16 mouse cellular contexts compared by ENCODE assay signal in genomic region chr2:38560296-38561227, GRCm38 (mm10). TPM values are rescaled to one million over a fixed set of nuclear protein-coding genes. Genes with fewer than 3 reads are reported as not detected.
A peak's percentile ranks its signal among the peaks of the same experiment; 100 is the strongest.
DNase-seq lines count a peak whose midpoint lies in the region; ATAC-seq and TF ChIP-seq lines count a peak whose summit lies in the region.
"Had no signal": no experiment of that assay in that cellular context is flagged by ENCODE, and none has a peak within 500 bp of the region (broad histone marks: within the 10 kb centered on the region; RNA-seq: fewer than 3 reads in every experiment).

No protein-coding gene starts in this region.

- H3K36me3 ChIP-seq in forebrain, embryonic 11.5 days (ENCODE audit: control insufficient read depth, insufficient read depth, low read length): no peaks in the 10 kb centered on the region; the same call in 1 of the 2 replicates
- H3K36me3 ChIP-seq in forebrain, postnatal 0 days (ENCODE audit: insufficient read depth): no peaks in the 10 kb centered on the region
- peaks cover 69% of the 10 kb centered on the region for H3K36me3 ChIP-seq in midbrain, embryonic 10.5 days
- H3K36me3 ChIP-seq in midbrain, postnatal 0 days (ENCODE audit: insufficient read depth, low read length): peaks cover 3% of the 10 kb centered on the region; the same call in 1 of the 2 replicates
- H3K36me3 ChIP-seq in hindbrain, embryonic 13.5 days: peaks cover 11% of the 10 kb centered on the region

- no peak overlapping the region; the same call in 1 of the 2 replicates for H3K27ac ChIP-seq in forebrain, embryonic 11.5 days (ENCODE audit: low read depth, low read length)
- H3K27ac ChIP-seq in forebrain, postnatal 0 days (ENCODE audit: low read depth, low read length): no peak overlapping the region
- peak overlapping the region; percentile 74 for H3K27ac ChIP-seq in midbrain, embryonic 10.5 days (replicated peaks)
- no peak overlapping the region for H3K27ac ChIP-seq in midbrain, postnatal 0 days (ENCODE audit: low read depth, low read length)
- H3K27ac ChIP-seq in hindbrain, embryonic 13.5 days: no peak overlapping the region
- H3K27ac ChIP-seq: gastrocnemius, adult 2 months; liver, embryonic 13.5 days had no signal

- ATAC-seq in forebrain, embryonic 11.5 days (replicated peaks; ENCODE audit: low FRiP score): peak; percentile 44
- ATAC-seq in forebrain, postnatal 0 days: no peak
- no peak for ATAC-seq in midbrain, postnatal 0 days (ENCODE audit: low FRiP score)
- 0 out of 2 replicates have a peak, but pooled peaks have one; percentile 29 for ATAC-seq in hindbrain, embryonic 13.5 days (ENCODE audit: low FRiP score)

- 49% methylated on average over 17 of the region's 17 CpGs for WGBS in forebrain, embryonic 11.5 days
- WGBS in forebrain, postnatal 0 days: 44% methylated on average over 17 of the region's 17 CpGs
- 49% methylated on average over 17 of the region's 17 CpGs for WGBS in midbrain, embryonic 10.5 days
- 37% methylated on average over 17 of the region's 17 CpGs for WGBS in midbrain, postnatal 0 days
- WGBS in hindbrain, embryonic 13.5 days: 41% methylated on average over 17 of the region's 17 CpGs

- no peaks in the 10 kb centered on the region for H3K27me3 ChIP-seq in forebrain, embryonic 11.5 days (ENCODE audit: control insufficient read depth, insufficient read depth, low read length)
- H3K27me3 ChIP-seq in forebrain, postnatal 0 days (ENCODE audit: insufficient read depth, low read length): no peaks in the 10 kb centered on the region
- H3K27me3 ChIP-seq in midbrain, embryonic 10.5 days (ENCODE audit: low read depth, poor library complexity, severe bottlenecking): no peaks in the 10 kb centered on the region
- no peaks in the 10 kb centered on the region for H3K27me3 ChIP-seq in midbrain, postnatal 0 days (ENCODE audit: insufficient read depth, low read length)
- no peaks in the 10 kb centered on the region for H3K27me3 ChIP-seq in hindbrain, embryonic 13.5 days
- H3K27me3 ChIP-seq: liver, embryonic 13.5 days had no signal

- H3K4me3 ChIP-seq in forebrain, embryonic 11.5 days (ENCODE audit: low read depth, low read length): no peak overlapping the region
- no peak overlapping the region for H3K4me3 ChIP-seq in forebrain, postnatal 0 days (ENCODE audit: low read depth, low read length)
- H3K4me3 ChIP-seq in midbrain, embryonic 10.5 days: no peak overlapping the region
- no peak overlapping the region for H3K4me3 ChIP-seq in midbrain, postnatal 0 days (ENCODE audit: low read depth, low read length)
- no peak overlapping the region for H3K4me3 ChIP-seq in hindbrain, embryonic 13.5 days
- H3K4me3 ChIP-seq: erythroblast, embryonic 14.5 days; gastrocnemius, adult 2 months; liver, embryonic 13.5 days had no signal

- H3K9ac ChIP-seq in forebrain, embryonic 11.5 days (ENCODE audit: low read length): no peak overlapping the region
- no peak overlapping the region for H3K9ac ChIP-seq in forebrain, postnatal 0 days
- no peak overlapping the region for H3K9ac ChIP-seq in midbrain, postnatal 0 days (replicated peaks; ENCODE audit: low read length, poor library complexity, severe bottlenecking)
- no peak overlapping the region for H3K9ac ChIP-seq in hindbrain, embryonic 13.5 days
- H3K9ac ChIP-seq: liver, embryonic 13.5 days had no signal

- no peaks in the 10 kb centered on the region for H3K9me3 ChIP-seq in forebrain, embryonic 11.5 days (ENCODE audit: control insufficient read depth, low read length)
- H3K9me3 ChIP-seq in forebrain, postnatal 0 days (ENCODE audit: low read length): no peaks in the 10 kb centered on the region
- no peaks in the 10 kb centered on the region for H3K9me3 ChIP-seq in midbrain, embryonic 10.5 days (replicated peaks)
- H3K9me3 ChIP-seq in midbrain, postnatal 0 days (ENCODE audit: low read length): no peaks in the 10 kb centered on the region
- no peaks in the 10 kb centered on the region for H3K9me3 ChIP-seq in hindbrain, embryonic 13.5 days
- H3K9me3 ChIP-seq: G1E; liver, embryonic 13.5 days had no signal

- no peak for DNase-seq in forebrain, embryonic 11.5 days (ENCODE audit: low spot score)
- DNase-seq in forebrain, postnatal 0 days: no peak
- DNase-seq in midbrain, embryonic 10.5 days (ENCODE audit: low spot score): peak; percentile 36
- no peak for DNase-seq in midbrain, postnatal 0 days (ENCODE audit: low spot score)
- DNase-seq in testis, postnatal 14 days (ENCODE audit: low spot score): peak; percentile 60
- no peak for DNase-seq in lung, postnatal 25 days (ENCODE audit: low spot score)
- DNase-seq in layer of hippocampus, postnatal 14 days (ENCODE audit: low spot score in 2 of 2): no peak
- DNase-seq: cerebellum, adult 2 months; gastrocnemius, adult 2 months; heart, postnatal 36 days; kidney, adult 8-10 months; liver, embryonic 13.5 days; spleen, adult 18-20 months had no signal

- no peak for TF ChIP-seq CTCF in forebrain, postnatal 0 days (IDR thresholded peaks at IDR 0.05; ENCODE audit: low read depth)
- no peak for TF ChIP-seq CTCF in midbrain, postnatal 0 days (IDR thresholded peaks at IDR 0.05)

- no peak overlapping the region for H3K4me2 ChIP-seq in forebrain, embryonic 11.5 days (ENCODE audit: low read depth, low read length, severe bottlenecking)
- H3K4me2 ChIP-seq in forebrain, postnatal 0 days (ENCODE audit: low read depth): no peak overlapping the region
- H3K4me2 ChIP-seq in midbrain, postnatal 0 days (ENCODE audit: low read depth, low read length, poor library complexity, severe bottlenecking): no peak overlapping the region
- H3K4me2 ChIP-seq in hindbrain, embryonic 13.5 days: no peak overlapping the region
- H3K4me2 ChIP-seq: liver, embryonic 13.5 days had no signal

- H3K4me1 ChIP-seq in forebrain, embryonic 11.5 days (replicated peaks; ENCODE audit: control insufficient read depth, insufficient read depth, low read length): peaks cover 2% of the 10 kb centered on the region; the same call in 1 of the 2 replicates
- H3K4me1 ChIP-seq in forebrain, postnatal 0 days (ENCODE audit: insufficient read depth): no peaks in the 10 kb centered on the region
- peaks cover 33% of the 10 kb centered on the region for H3K4me1 ChIP-seq in midbrain, embryonic 10.5 days
- no peaks in the 10 kb centered on the region for H3K4me1 ChIP-seq in midbrain, postnatal 0 days (ENCODE audit: insufficient read depth, low read length)
- peaks cover 9% of the 10 kb centered on the region; the same call in 1 of the 2 replicates for H3K4me1 ChIP-seq in hindbrain, embryonic 13.5 days (replicated peaks)
- H3K4me1 ChIP-seq: liver, embryonic 13.5 days had no signal

RNA-seq across cellular contexts. Expression of gene Nek6, which starts 49.1 kb away (rescaled TPM):
- polyA plus RNA-seq in forebrain, embryonic 11.5 days (2014; fragmentation: Nextera tagmentation; extraction: Ambion mirVana): 138 and 150 TPM in 2 replicates
- total RNA-seq in forebrain, postnatal 0 days (2014; rRNA removed): 19.7 and 21.0 TPM in 2 replicates
- polyA plus RNA-seq in forebrain, postnatal 0 days (2015; fragmentation: Nextera tagmentation; extraction: Ambion mirVana): 59.6 and 69.3 TPM in 2 replicates
- polyA plus RNA-seq in midbrain, embryonic 10.5 days (2016; fragmentation: Nextera tagmentation; extraction: Ambion mirVana): 87.4 and 96.9 TPM in 2 replicates
- 21.8 and 22.8 TPM in 2 replicates for total RNA-seq in midbrain, postnatal 0 days (2014; rRNA removed)
- 56.0 and 62.8 TPM in 2 replicates for polyA plus RNA-seq in midbrain, postnatal 0 days (2015; fragmentation: Nextera tagmentation; extraction: Ambion mirVana)
- 57.3 and 58.0 TPM in 2 replicates for polyA plus RNA-seq in hindbrain, embryonic 13.5 days (2015; fragmentation: Nextera tagmentation; extraction: Ambion mirVana)
- total RNA-seq in layer of hippocampus, postnatal 14 days (2021): 10 to 100 TPM; 50.3 to 53.0 TPM

Comparison
In these comparisons a context has a peak if more than half of its experiments do, and no peak if none do; other contexts are left out.
1. ATAC-seq: peak in forebrain, embryonic 11.5 days (single experiment) and hindbrain, embryonic 13.5 days (single experiment); none in forebrain, postnatal 0 days (single experiment) and midbrain, postnatal 0 days (single experiment).
2. DNase-seq: peak in midbrain, embryonic 10.5 days (single experiment) and testis, postnatal 14 days (single experiment); none in forebrain, embryonic 11.5 days (single experiment), forebrain, postnatal 0 days (single experiment), midbrain, postnatal 0 days (single experiment), lung, postnatal 25 days (single experiment) and layer of hippocampus, postnatal 14 days (0 of 2).